Mouse (Mus musculus): ENCODE data around the gene Ttc9c. TPM values are rescaled to one million over a fixed set of nuclear protein-coding genes. Genes with fewer than 3 reads are reported as not detected.

The Ttc9c gene
- polyA plus RNA-seq, 1 experiment from 2014 or later: 57.2 TPM

GRCm38 (mm10) chr19:8765562-8765961 is 53.6 kb downstream of the Ttc9c start:
- Histone ChIP-seq H3K36me3 (peaks cover 78% of the 10 kb centered on the region), H3K4me1 (peaks cover 4% of the 10 kb centered on the region; the same call in 1 of the 2 replicates), H3K27me3 (no peaks in the 10 kb centered on the region), H3K27ac (no peak overlapping the region), H3K4me3 (no peak overlapping the region), H3K9ac (no peak overlapping the region), H3K4me2 (no peak overlapping the region), H3K9me3 (no peaks in the 10 kb centered on the region)
- ATAC-seq (ENCODE audit: borderline replicate concordance, extremely low read depth, low FRiP score, low TSS enrichment): no peak
- WGBS: 96% methylated on average over 9 of the region's 9 CpGs

- Histone ChIP-seq H3K9me3 (no peaks in the 10 kb centered on the region), H3K36me3 (peaks cover 59% of the 10 kb centered on the region), H3K9ac (no peak overlapping the region), H3K27me3 (no peaks in the 10 kb centered on the region), H3K27ac (no peak overlapping the region), H3K4me2 (no peak overlapping the region), H3K4me3 (no peak overlapping the region), H3K4me1 (peaks cover 8% of the 10 kb centered on the region)
- WGBS: 89% methylated on average over 4 of the region's 4 CpGs
- no peak for ATAC-seq (ENCODE audit: borderline replicate concordance, extremely low read depth, low FRiP score, low TSS enrichment)
These were observed 55.9 kb downstream of the Ttc9c start for GRCm38 (mm10) chr19:8763276-8763675.

- WGBS: 91% methylated on average over 2 of the region's 2 CpGs
- Histone ChIP-seq H3K4me1 (peaks cover 15% of the 10 kb centered on the region), H3K4me3 (no peak overlapping the region), H3K4me2 (no peak overlapping the region), H3K9me3 (no peaks in the 10 kb centered on the region), H3K27ac (no peak overlapping the region), H3K27me3 (no peaks in the 10 kb centered on the region), H3K9ac (no peak overlapping the region), H3K36me3 (peaks cover 34% of the 10 kb centered on the region)
- ATAC-seq (ENCODE audit: borderline replicate concordance, extremely low read depth, low FRiP score, low TSS enrichment): no peak
These were observed 58.4 kb downstream of the Ttc9c start for GRCm38 (mm10) chr19:8760757-8761156.

Other genes starting within 250 kb of the Ttc9c start
- 0.09 and 0.24 TPM in 2 replicates for gene Slc22a8, start 228.1 kb downstream of the Ttc9c start, polyA plus RNA-seq (2015; fragmentation: Nextera tagmentation; extraction: Ambion mirVana)
- 0.11 TPM in 2 replicates for gene Slc22a6, start 201.3 kb downstream of the Ttc9c start, polyA plus RNA-seq (2015; fragmentation: Nextera tagmentation; extraction: Ambion mirVana)
- 0.08 and 0.14 TPM in 2 replicates for gene Chrm1, start 155.5 kb downstream of the Ttc9c start, polyA plus RNA-seq (2015; fragmentation: Nextera tagmentation; extraction: Ambion mirVana)
- 87.1 and 89.7 TPM in 2 replicates for gene Slc3a2, start 96.0 kb downstream of the Ttc9c start, polyA plus RNA-seq (2015; fragmentation: Nextera tagmentation; extraction: Ambion mirVana)
- gene Wdr74, start 83.5 kb downstream of the Ttc9c start, polyA plus RNA-seq (2015; fragmentation: Nextera tagmentation; extraction: Ambion mirVana): 85.6 and 86.3 TPM in 2 replicates
- gene 1700092M07Rik, start 78.6 kb downstream of the Ttc9c start, polyA plus RNA-seq (2015; fragmentation: Nextera tagmentation; extraction: Ambion mirVana): 2.0 and 2.1 TPM in 2 replicates
- 142 and 153 TPM in 2 replicates for gene Stx5a, start 77.9 kb downstream of the Ttc9c start, polyA plus RNA-seq (2015; fragmentation: Nextera tagmentation; extraction: Ambion mirVana)
- 184 and 198 TPM in 2 replicates for gene Nxf1, start 62.3 kb downstream of the Ttc9c start, polyA plus RNA-seq (2015; fragmentation: Nextera tagmentation; extraction: Ambion mirVana)
- 181 and 197 TPM in 2 replicates for gene Tmem223, start 48.3 kb downstream of the Ttc9c start, polyA plus RNA-seq (2015; fragmentation: Nextera tagmentation; extraction: Ambion mirVana)
- gene Tmem179b, start 44.9 kb downstream of the Ttc9c start, polyA plus RNA-seq (2015; fragmentation: Nextera tagmentation; extraction: Ambion mirVana): 77.2 and 81.3 TPM in 2 replicates
- 30.5 and 31.5 TPM in 2 replicates for gene Taf6l, start 32.9 kb downstream of the Ttc9c start, polyA plus RNA-seq (2015; fragmentation: Nextera tagmentation; extraction: Ambion mirVana)
- 147 and 159 TPM in 2 replicates for gene Polr2g, start 20.8 kb downstream of the Ttc9c start, polyA plus RNA-seq (2015; fragmentation: Nextera tagmentation; extraction: Ambion mirVana)
- gene Zbtb3, start 16.8 kb downstream of the Ttc9c start, polyA plus RNA-seq (2015; fragmentation: Nextera tagmentation; extraction: Ambion mirVana): 5.7 and 6.4 TPM in 2 replicates
- gene Hnrnpul2, start 677 bp upstream of the Ttc9c start, polyA plus RNA-seq (2015; fragmentation: Nextera tagmentation; extraction: Ambion mirVana): 5.7 and 5.8 TPM in 2 replicates
- not detected in 2 replicates for gene AC129217.1, start 10.4 kb upstream of the Ttc9c start, polyA plus RNA-seq (2015; fragmentation: Nextera tagmentation; extraction: Ambion mirVana)
- 48.3 and 52.3 TPM in 2 replicates for gene Bscl2, start 18.1 kb upstream of the Ttc9c start, polyA plus RNA-seq (2015; fragmentation: Nextera tagmentation; extraction: Ambion mirVana)
- 1.6 and 2.5 TPM in 2 replicates for gene Gng3, start 19.9 kb upstream of the Ttc9c start, polyA plus RNA-seq (2015; fragmentation: Nextera tagmentation; extraction: Ambion mirVana)
- 1.1 TPM in 2 replicates for gene Lrrn4cl, start 31.4 kb upstream of the Ttc9c start, polyA plus RNA-seq (2015; fragmentation: Nextera tagmentation; extraction: Ambion mirVana)
- gene Ubxn1, start 52.2 kb upstream of the Ttc9c start, polyA plus RNA-seq (2015; fragmentation: Nextera tagmentation; extraction: Ambion mirVana): 153 and 158 TPM in 2 replicates
- 58.5 and 60.2 TPM in 2 replicates for gene Uqcc3, start 61.6 kb upstream of the Ttc9c start, polyA plus RNA-seq (2015; fragmentation: Nextera tagmentation; extraction: Ambion mirVana)
- gene Lbhd1, start 64.4 kb upstream of the Ttc9c start, polyA plus RNA-seq (2015; fragmentation: Nextera tagmentation; extraction: Ambion mirVana): 70.5 and 72.7 TPM in 2 replicates
- not detected in 2 replicates for gene Gm49403, start 64.6 kb upstream of the Ttc9c start, polyA plus RNA-seq (2015; fragmentation: Nextera tagmentation; extraction: Ambion mirVana)
- 81.5 and 93.7 TPM in 2 replicates for gene 1810009A15Rik, start 69.5 kb upstream of the Ttc9c start, polyA plus RNA-seq (2015; fragmentation: Nextera tagmentation; extraction: Ambion mirVana)
- not detected in 2 replicates for gene Gm49416, start 69.6 kb upstream of the Ttc9c start, polyA plus RNA-seq (2015; fragmentation: Nextera tagmentation; extraction: Ambion mirVana)
- gene Ints5, start 73.7 kb upstream of the Ttc9c start, polyA plus RNA-seq (2015; fragmentation: Nextera tagmentation; extraction: Ambion mirVana): 45.8 and 50.1 TPM in 2 replicates
- gene Ganab, start 78.7 kb upstream of the Ttc9c start, polyA plus RNA-seq (2015; fragmentation: Nextera tagmentation; extraction: Ambion mirVana): 122 and 123 TPM in 2 replicates
- gene B3gat3, start 101.0 kb upstream of the Ttc9c start, polyA plus RNA-seq (2015; fragmentation: Nextera tagmentation; extraction: Ambion mirVana): 43.1 and 46.1 TPM in 2 replicates
- 2.7 and 2.8 TPM in 2 replicates for gene Rom1, start 110.0 kb upstream of the Ttc9c start, polyA plus RNA-seq (2015; fragmentation: Nextera tagmentation; extraction: Ambion mirVana)
- gene Eml3, start 110.2 kb upstream of the Ttc9c start, polyA plus RNA-seq (2015; fragmentation: Nextera tagmentation; extraction: Ambion mirVana): 30.8 and 35.6 TPM in 2 replicates
- gene Mta2, start 122.5 kb upstream of the Ttc9c start, polyA plus RNA-seq (2015; fragmentation: Nextera tagmentation; extraction: Ambion mirVana): 165 and 173 TPM in 2 replicates
- gene Tut1, start 134.5 kb upstream of the Ttc9c start, polyA plus RNA-seq (2015; fragmentation: Nextera tagmentation; extraction: Ambion mirVana): 28.4 and 29.7 TPM in 2 replicates
- gene Eef1g, start 147.7 kb upstream of the Ttc9c start, polyA plus RNA-seq (2015; fragmentation: Nextera tagmentation; extraction: Ambion mirVana): 420 and 427 TPM in 2 replicates
- 24.7 and 25.6 TPM in 2 replicates for gene Ahnak, start 170.0 kb upstream of the Ttc9c start, polyA plus RNA-seq (2015; fragmentation: Nextera tagmentation; extraction: Ambion mirVana)

Data from lung, embryonic 15.5 days (tissue).